ENCODE assay signal across 19 mouse cellular contexts in the genomic region with DNA sequence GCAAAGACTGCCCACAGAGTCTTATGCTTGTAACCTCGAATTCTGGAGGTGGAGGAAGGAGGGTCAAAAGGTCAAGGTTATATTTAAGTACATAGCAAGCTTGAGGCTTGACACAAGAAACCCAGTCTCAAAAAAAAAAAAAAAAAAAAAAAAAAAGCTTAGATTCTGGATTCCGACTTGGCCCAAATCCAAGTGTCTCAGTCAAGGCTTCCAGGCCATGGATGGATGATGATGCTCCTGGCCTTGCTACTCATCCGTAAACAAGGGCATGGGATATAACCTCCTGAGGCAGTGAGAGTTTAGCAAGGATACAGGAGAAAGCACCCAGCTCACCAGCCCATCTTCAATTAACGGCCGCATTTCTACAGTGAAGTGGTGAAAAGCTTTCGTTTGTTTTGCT. TPM values are rescaled to one million over a fixed set of nuclear protein-coding genes. Genes with fewer than 3 reads are reported as not detected.
DNase-seq lines count a peak whose midpoint lies in the region; ATAC-seq and TF ChIP-seq lines count a peak whose summit lies in the region.
"Had no signal": no experiment of that assay in that cellular context is flagged by ENCODE, and none has a peak within 500 bp of the region (broad histone marks: within the 10 kb centered on the region; RNA-seq: fewer than 3 reads in every experiment).

No protein-coding gene starts in this region.

- peaks cover 7% of the 10 kb centered on the region; the same call in 1 of the 2 replicates for H3K36me3 ChIP-seq in heart, embryonic 16.5 days (ENCODE audit: control insufficient read depth, insufficient read depth)
- H3K36me3 ChIP-seq in lung, embryonic 14.5 days (ENCODE audit: insufficient read depth): peaks cover 12% of the 10 kb centered on the region; the same call in 1 of the 2 replicates

- H3K27me3 ChIP-seq in heart, embryonic 16.5 days (ENCODE audit: control insufficient read depth, insufficient read depth, low read length): no peaks in the 10 kb centered on the region
- no peaks in the 10 kb centered on the region for H3K27me3 ChIP-seq in lung, embryonic 14.5 days (ENCODE audit: insufficient read depth, low read length)
- H3K27me3 ChIP-seq: embryonic facial prominence, embryonic 15.5 days; heart, embryonic 13.5 days; liver, embryonic 13.5 days; lung, embryonic 15.5 days had no signal

- peaks cover 11% of the 10 kb centered on the region for H3K4me1 ChIP-seq in heart, embryonic 16.5 days (ENCODE audit: control insufficient read depth, insufficient read depth, low read length)
- no peaks in the 10 kb centered on the region for H3K4me1 ChIP-seq in lung, embryonic 14.5 days (ENCODE audit: insufficient read depth)
- 0 out of 2 replicates have a peak, but pooled peaks cover 2% of the 10 kb centered on the region for H3K4me1 ChIP-seq in lung, adult 2 months (ENCODE audit: control insufficient read depth, insufficient read depth, low read length)

- no peak overlapping the region for H3K9ac ChIP-seq in heart, embryonic 16.5 days (ENCODE audit: low read length)
- H3K9ac ChIP-seq in lung, embryonic 14.5 days: no peak overlapping the region
- H3K9ac ChIP-seq: embryonic facial prominence, embryonic 15.5 days; liver, embryonic 13.5 days; lung, embryonic 15.5 days had no signal

- H3K4me2 ChIP-seq in heart, embryonic 16.5 days (ENCODE audit: low read depth, low read length): no peak overlapping the region
- no peak overlapping the region for H3K4me2 ChIP-seq in lung, embryonic 14.5 days
- H3K4me2 ChIP-seq: embryonic facial prominence, embryonic 15.5 days; heart, embryonic 13.5 days; lung, embryonic 15.5 days; midbrain, embryonic 11.5 days had no signal

- no peak for TF ChIP-seq CTCF in lung, embryonic 14.5 days (IDR thresholded peaks at IDR 0.05; ENCODE audit: low read depth)
- no peak for TF ChIP-seq CTCF in lung, adult 2 months (IDR thresholded peaks at IDR 0.05; ENCODE audit: insufficient read depth, low read length)

- TF ChIP-seq POLR2A in lung, adult 2 months (IDR thresholded peaks at IDR 0.05; ENCODE audit: borderline replicate concordance, extremely low read depth, low read depth, low read length): no peak

- H3K9me3 ChIP-seq in heart, embryonic 16.5 days (replicated peaks; ENCODE audit: control insufficient read depth, low read length): peaks cover 3% of the 10 kb centered on the region; the same call in 1 of the 2 replicates
- H3K9me3 ChIP-seq in lung, embryonic 14.5 days (ENCODE audit: low read depth, low read length): no peaks in the 10 kb centered on the region
- H3K9me3 ChIP-seq: embryonic facial prominence, embryonic 15.5 days; heart, embryonic 13.5 days; liver, embryonic 13.5 days; lung, embryonic 15.5 days had no signal

- H3K27ac ChIP-seq in heart, embryonic 16.5 days (ENCODE audit: low read length): 0 out of 2 replicates have a peak overlapping the region, but pooled peaks have one; percentile 54
- H3K27ac ChIP-seq in lung, embryonic 14.5 days (ENCODE audit: low read depth): no peak overlapping the region
- H3K27ac ChIP-seq: lung, embryonic 15.5 days had no signal

- DNase-seq in adrenal gland, postnatal 14 days: peak; percentile 61
- DNase-seq in adrenal gland, postnatal 4 days (ENCODE audit: low spot score in 2 of 2): no peak
- no peak for DNase-seq in heart, postnatal 4 days
- DNase-seq in lung, embryonic 14.5 days: peak; percentile 56
- DNase-seq in lung, adult 2 months: no peak
- DNase-seq in urinary bladder, postnatal 4 days (ENCODE audit: low spot score in 2 of 2): no peak
- DNase-seq: embryo, embryonic 11 days; kidney, adult 11 months; kidney, postnatal 36 days; liver, embryonic 13.5 days; lung, postnatal 36 days; right cerebral cortex, adult 18-20 months; right cerebral cortex, postnatal 4 days had no signal

- H3K4me3 ChIP-seq in heart, embryonic 16.5 days (ENCODE audit: low read length): no peak overlapping the region
- H3K4me3 ChIP-seq in lung, embryonic 14.5 days (ENCODE audit: low read depth, low read length): no peak overlapping the region
- H3K4me3 ChIP-seq in lung, adult 2 months (replicated peaks; ENCODE audit: extremely low read depth, low read depth, low read length): no peak overlapping the region
- H3K4me3 ChIP-seq: embryonic facial prominence, embryonic 15.5 days; heart, embryonic 13.5 days; liver, embryonic 13.5 days; lung, embryonic 15.5 days had no signal

- WGBS in heart, embryonic 16.5 days: 63% methylated on average over 6 of the region's 6 CpGs
- 55% methylated on average over 6 of the region's 6 CpGs for WGBS in lung, embryonic 14.5 days
- WGBS in lung, adult 2 months: 64% methylated on average over 6 of the region's 6 CpGs

- no peak for ATAC-seq in heart, embryonic 16.5 days (replicated peaks; ENCODE audit: extremely low read depth, insufficient read depth, low FRiP score)
- no peak for ATAC-seq in lung, embryonic 14.5 days (ENCODE audit: insufficient read depth)
- ATAC-seq: CD4-positive, CD25-positive, alpha-beta regulatory T cell, adult 4 months had no signal

RNA-seq across cellular contexts. Expression of a gene that starts 7.0 kb away (rescaled TPM):
- 32.0 and 36.7 TPM in 2 replicates for total RNA-seq in adrenal gland, postnatal 14 days (2021)
- 10 to 100 TPM; 59.6 to 62.7 TPM for total RNA-seq in adrenal gland, postnatal 4 days (2021)
- 130 and 138 TPM in 2 replicates for polyA plus RNA-seq in heart, embryonic 16.5 days (2015; fragmentation: Nextera tagmentation; extraction: Ambion mirVana)
- total RNA-seq in heart, postnatal 4 days (2021): 10 to 100 TPM; 44.0 to 47.2 TPM
- polyA plus RNA-seq in lung, embryonic 14.5 days (2014; fragmentation: Nextera tagmentation; extraction: Ambion mirVana): 81.7 and 93.0 TPM in 2 replicates
- 86.0 and 88.9 TPM in 2 replicates for polyA plus RNA-seq in lung, adult 2 months (2012; rRNA removed)

RNA-seq across cellular contexts. Expression of a gene that starts 43.7 kb away (rescaled TPM):
- total RNA-seq in adrenal gland, postnatal 14 days (2021): 57.6 and 58.5 TPM in 2 replicates
- 10 to 100 TPM; 75.0 to 75.9 TPM for total RNA-seq in adrenal gland, postnatal 4 days (2021)
- 51.0 and 51.6 TPM in 2 replicates for polyA plus RNA-seq in heart, embryonic 16.5 days (2015; fragmentation: Nextera tagmentation; extraction: Ambion mirVana)
- 10 to 100 TPM; 32.5 to 33.6 TPM for total RNA-seq in heart, postnatal 4 days (2021)
- polyA plus RNA-seq in lung, embryonic 14.5 days (2014; fragmentation: Nextera tagmentation; extraction: Ambion mirVana): 57.4 and 57.7 TPM in 2 replicates
- 50.9 and 79.8 TPM in 2 replicates for polyA plus RNA-seq in lung, adult 2 months (2012; rRNA removed)

Comparison
In these comparisons a context has a peak if more than half of its experiments do, and no peak if none do; other contexts are left out.
1. DNase-seq: peak in adrenal gland, postnatal 14 days (single experiment) and lung, embryonic 14.5 days (single experiment); none in adrenal gland, postnatal 4 days (0 of 2), heart, postnatal 4 days (single experiment), lung, adult 2 months (single experiment) and urinary bladder, postnatal 4 days (0 of 2).